Mouse (Mus musculus): ENCODE data around the gene Camta1.

The Camta1 gene

DNA sequence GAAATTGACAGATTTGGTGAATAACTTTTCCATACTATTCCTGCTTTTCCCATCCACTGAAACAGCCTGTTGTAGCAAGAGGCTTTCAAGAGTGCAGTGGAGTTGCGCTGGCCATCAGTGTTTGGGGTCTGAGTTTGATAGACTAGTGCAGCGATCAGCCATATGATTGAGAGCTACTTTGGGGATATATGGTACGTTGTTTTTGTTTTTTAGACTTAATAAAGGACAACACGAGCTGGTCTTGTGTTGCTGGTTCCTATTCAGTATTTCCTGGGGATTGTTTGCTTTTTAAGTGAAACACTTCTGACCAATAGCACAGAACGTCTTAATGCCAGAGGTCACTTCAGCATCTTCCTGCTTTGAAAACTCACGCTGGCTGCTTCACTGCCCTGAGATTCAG lies 993.5 kb downstream of the Camta1 start:
- DNase-seq (ENCODE audit: low read depth, low spot score), result no peak
